Mouse (Mus musculus): ENCODE data around the gene Zfp786.

- TF ChIP-seq SIN3A (IDR thresholded peaks at IDR 0.05; ENCODE audit: low read length) (no peak), MAFK (IDR thresholded peaks at IDR 0.05; ENCODE audit: borderline replicate concordance, low read depth, low read length) (peak; percentile 61; the same call in 1 of the 2 replicates), RAD21 (IDR thresholded peaks at IDR 0.05; ENCODE audit: low read depth, low read length) (no peak), TCF12 (IDR thresholded peaks at IDR 0.05; ENCODE audit: low read depth, low read length) (no peak), KAT2A (conservative IDR thresholded peaks at IDR 0.05; ENCODE audit: low read depth, low read length) (no peak), POLR2A (IDR thresholded peaks at IDR 0.05; ENCODE audit: control insufficient read depth in 1 of 2, insufficient read depth in 1 of 2, low read depth in 1 of 2, low read length in 2 of 2, poor library complexity in 1 of 2) (no peak)
Observed at GRCm38 (mm10) chr6:47805520-47805919, 25.1 kb downstream of the Zfp786 start.

All from MEL (cell line).